Mouse (Mus musculus): ENCODE results near the gene 4933405L10Rik. TPM values are rescaled to one million over a fixed set of nuclear protein-coding genes. Genes with fewer than 3 reads are reported as not detected.

Gene 4933405L10Rik
- polyA plus RNA-seq, 1 experiment, result 0.09 TPM

- no peaks in the 10 kb centered on the region for H3K79me3 ChIP-seq (ENCODE audit: low read depth)
- H3K36me3 ChIP-seq (ENCODE audit: control insufficient read depth, insufficient read depth), result peaks cover 30% of the 10 kb centered on the region
- H3K79me2 ChIP-seq (ENCODE audit: control insufficient read depth, insufficient read depth), result no peaks in the 10 kb centered on the region
- no peak overlapping the region for H3ac ChIP-seq (ENCODE audit: control insufficient read depth, insufficient read length, low read depth)
- H3K4me3 ChIP-seq (ENCODE audit: insufficient read depth, poor library complexity, severe bottlenecking), result no peak overlapping the region
- no peak for TF ChIP-seq MYOD1 (IDR thresholded peaks at IDR 0.05; ENCODE audit: control insufficient read depth, insufficient read length, low read depth)
- TF ChIP-seq FOSL1 (IDR thresholded peaks at IDR 0.05; ENCODE audit: insufficient read depth, low read length, poor library complexity, severe bottlenecking), result no peak
- no peak for TF ChIP-seq MAX (IDR thresholded peaks at IDR 0.05)
- no peak for TF ChIP-seq MYOG (IDR thresholded peaks at IDR 0.05; ENCODE audit: control insufficient read depth, extremely low read depth, insufficient read length)
- no peaks in the 10 kb centered on the region for H3K27me3 ChIP-seq (ENCODE audit: control insufficient read depth, insufficient read depth, insufficient read length)
Measured at GRCm38 (mm10) chr8:105686551-105686950, 20.9 kb upstream of the 4933405L10Rik start.

GRCm38 (mm10) chr8:105687512-105687911 lies 19.9 kb upstream of the 4933405L10Rik start:
- H3K4me3 ChIP-seq (ENCODE audit: insufficient read depth, poor library complexity, severe bottlenecking), result no peak overlapping the region
- no peaks in the 10 kb centered on the region for H3K79me3 ChIP-seq (ENCODE audit: low read depth)
- no peaks in the 10 kb centered on the region for H3K79me2 ChIP-seq (ENCODE audit: control insufficient read depth, insufficient read depth)
- H3ac ChIP-seq (ENCODE audit: control insufficient read depth, insufficient read length, low read depth), result no peak overlapping the region
- no peaks in the 10 kb centered on the region for H3K27me3 ChIP-seq (ENCODE audit: control insufficient read depth, insufficient read depth, insufficient read length)
- TF ChIP-seq CEBPB (IDR thresholded peaks at IDR 0.05; ENCODE audit: low read depth) (no peak), MYOG (IDR thresholded peaks at IDR 0.05; ENCODE audit: control insufficient read depth, extremely low read depth, insufficient read length) (no peak), FOSL1 (IDR thresholded peaks at IDR 0.05; ENCODE audit: insufficient read depth, low read length, poor library complexity, severe bottlenecking) (no peak), CTCF (IDR thresholded peaks at IDR 0.05; ENCODE audit: control insufficient read depth, insufficient read depth, insufficient read length) (no peak), MYOD1 (IDR thresholded peaks at IDR 0.05; ENCODE audit: control insufficient read depth, insufficient read length, low read depth) (no peak), USF1 (IDR thresholded peaks at IDR 0.05; ENCODE audit: low read depth) (no peak), MAX (IDR thresholded peaks at IDR 0.05) (no peak)
- H3K36me3 ChIP-seq (ENCODE audit: control insufficient read depth, insufficient read depth), result peaks cover 21% of the 10 kb centered on the region

- H3K36me3 ChIP-seq (ENCODE audit: control insufficient read depth, insufficient read depth), result peaks cover 13% of the 10 kb centered on the region
- no peak overlapping the region for H3K4me3 ChIP-seq (ENCODE audit: insufficient read depth, poor library complexity, severe bottlenecking)
- TF ChIP-seq CEBPB (IDR thresholded peaks at IDR 0.05; ENCODE audit: low read depth), result no peak
- TF ChIP-seq FOSL1 (IDR thresholded peaks at IDR 0.05; ENCODE audit: insufficient read depth, low read length, poor library complexity, severe bottlenecking), result no peak
- no peak overlapping the region for H3ac ChIP-seq (ENCODE audit: control insufficient read depth, insufficient read length, low read depth)
- H3K79me3 ChIP-seq (ENCODE audit: low read depth), result no peaks in the 10 kb centered on the region
- no peaks in the 10 kb centered on the region for H3K79me2 ChIP-seq (ENCODE audit: control insufficient read depth, insufficient read depth)
- no peaks in the 10 kb centered on the region for H3K27me3 ChIP-seq (ENCODE audit: control insufficient read depth, insufficient read depth, insufficient read length)
Measured at GRCm38 (mm10) chr8:105688242-105688752, 19.2 kb upstream of the 4933405L10Rik start.

- Histone ChIP-seq H3K36me3 (ENCODE audit: control insufficient read depth, insufficient read depth) (peaks cover 2% of the 10 kb centered on the region), H3K79me2 (ENCODE audit: control insufficient read depth, insufficient read depth) (no peaks in the 10 kb centered on the region), H3K4me3 (ENCODE audit: insufficient read depth, poor library complexity, severe bottlenecking) (no peak overlapping the region), H3ac (ENCODE audit: control insufficient read depth, insufficient read length, low read depth) (no peak overlapping the region), H3K27me3 (ENCODE audit: control insufficient read depth, insufficient read depth, insufficient read length) (no peaks in the 10 kb centered on the region), H3K79me3 (ENCODE audit: low read depth) (no peaks in the 10 kb centered on the region)
- TF ChIP-seq CEBPB (IDR thresholded peaks at IDR 0.05; ENCODE audit: low read depth) (no peak), USF1 (IDR thresholded peaks at IDR 0.05; ENCODE audit: low read depth) (no peak), CTCF (IDR thresholded peaks at IDR 0.05; ENCODE audit: control insufficient read depth, insufficient read depth, insufficient read length) (no peak)
Measured at GRCm38 (mm10) chr8:105689256-105689982, 18.0 kb upstream of the 4933405L10Rik start.

GRCm38 (mm10) chr8:105689983-105690360 lies 17.5 kb upstream of the 4933405L10Rik start:
- H3K36me3 ChIP-seq (ENCODE audit: control insufficient read depth, insufficient read depth), result no peaks in the 10 kb centered on the region
- TF ChIP-seq USF1 (IDR thresholded peaks at IDR 0.05; ENCODE audit: low read depth) (no peak), MAX (IDR thresholded peaks at IDR 0.05) (no peak), FOSL1 (IDR thresholded peaks at IDR 0.05; ENCODE audit: insufficient read depth, low read length, poor library complexity, severe bottlenecking) (no peak), CTCF (IDR thresholded peaks at IDR 0.05; ENCODE audit: control insufficient read depth, insufficient read depth, insufficient read length) (no peak), MYOG (IDR thresholded peaks at IDR 0.05; ENCODE audit: control insufficient read depth, extremely low read depth, insufficient read length) (no peak), MYOD1 (IDR thresholded peaks at IDR 0.05; ENCODE audit: control insufficient read depth, insufficient read length, low read depth) (no peak), CEBPB (IDR thresholded peaks at IDR 0.05; ENCODE audit: low read depth) (no peak)
- H3K79me2 ChIP-seq (ENCODE audit: control insufficient read depth, insufficient read depth), result no peaks in the 10 kb centered on the region
- H3K79me3 ChIP-seq (ENCODE audit: low read depth), result no peaks in the 10 kb centered on the region
- no peaks in the 10 kb centered on the region for H3K27me3 ChIP-seq (ENCODE audit: control insufficient read depth, insufficient read depth, insufficient read length)
- no peak overlapping the region for H3K4me3 ChIP-seq (ENCODE audit: insufficient read depth, poor library complexity, severe bottlenecking)
- no peak overlapping the region for H3ac ChIP-seq (ENCODE audit: control insufficient read depth, insufficient read length, low read depth)

GRCm38 (mm10) chr8:105690978-105691377 lies 16.5 kb upstream of the 4933405L10Rik start:
- H3K36me3 ChIP-seq (ENCODE audit: control insufficient read depth, insufficient read depth), result no peaks in the 10 kb centered on the region
- H3K79me3 ChIP-seq (ENCODE audit: low read depth), result no peaks in the 10 kb centered on the region
- no peak overlapping the region for H3K4me3 ChIP-seq (ENCODE audit: insufficient read depth, poor library complexity, severe bottlenecking)
- no peak overlapping the region for H3ac ChIP-seq (ENCODE audit: control insufficient read depth, insufficient read length, low read depth)
- no peak for TF ChIP-seq USF1 (IDR thresholded peaks at IDR 0.05; ENCODE audit: low read depth)
- no peak for TF ChIP-seq MYOD1 (IDR thresholded peaks at IDR 0.05; ENCODE audit: control insufficient read depth, insufficient read length, low read depth)
- no peak for TF ChIP-seq CEBPB (IDR thresholded peaks at IDR 0.05; ENCODE audit: low read depth)
- TF ChIP-seq MAX (IDR thresholded peaks at IDR 0.05), result no peak
- no peak for TF ChIP-seq FOSL1 (IDR thresholded peaks at IDR 0.05; ENCODE audit: insufficient read depth, low read length, poor library complexity, severe bottlenecking)
- no peak for TF ChIP-seq CTCF (IDR thresholded peaks at IDR 0.05; ENCODE audit: control insufficient read depth, insufficient read depth, insufficient read length)
- TF ChIP-seq MYOG (IDR thresholded peaks at IDR 0.05; ENCODE audit: control insufficient read depth, extremely low read depth, insufficient read length), result no peak
- H3K27me3 ChIP-seq (ENCODE audit: control insufficient read depth, insufficient read depth, insufficient read length), result no peaks in the 10 kb centered on the region
- no peaks in the 10 kb centered on the region for H3K79me2 ChIP-seq (ENCODE audit: control insufficient read depth, insufficient read depth)
